Mouse (Mus musculus) left cerebral cortex, postnatal 14 days (tissue): ENCODE measurements around the gene Sdhb. TPM values are rescaled to one million over a fixed set of nuclear protein-coding genes. Genes with fewer than 3 reads are reported as not detected.

Experiments
- DNase-seq, 2 experiments: peaks; one replicate each; pipeline ENCODE4 v3.0.0; 2021 to 2022; ENCODE audit warnings: low spot score in 2 of 2, mixed read lengths in 1 of 2
- intact Hi-C: fragments of 180-260 bp; cut with DNase I; formaldehyde crosslinking; loops from one replicate; pipeline ENCODE4 v1.15.1; 2025
- long read RNA-seq, 2 experiments: library from polyadenylated mRNA; stranded (forward); transcript quantifications; one replicate each; pipeline ENCODE4 v2.0.0; 2021
- total RNA-seq, 2 experiments: library from RNA; stranded (reverse); gene quantifications; 2 replicates each; pipeline ENCODE4 v1.2.3; 2021

The Sdhb gene
- 100 to 1,000 TPM; 196 to 202 TPM for total RNA-seq
- long read RNA-seq, experiment 1, transcript Sdhb-201 (8 exons, 1,142 nt): major isoform, 351 of 391 reads
- long read RNA-seq, experiment 1, partial matches to known transcripts: 5 of 391 reads
- long read RNA-seq, experiment 1, other reads (novel, unspliced or antisense): 34 of 391 reads
- long read RNA-seq, experiment 2, transcript Sdhb-201 (8 exons, 1,142 nt): major isoform, 221 of 258 reads
- long read RNA-seq, experiment 2, partial matches to known transcripts: 6 of 258 reads
- long read RNA-seq, experiment 2, other reads (novel, unspliced or antisense): 30 of 258 reads

- peak; percentile 96 to 97 for DNase-seq
- intact Hi-C loops: no loop called here
Measured at GRCm38 (mm10) chr4:140960781-140961466, at the start of gene Sdhb. Sdhb (plus strand) TSS chr4:140961203.

GRCm38 (mm10) chr4:140911416-140911815, 49.6 kb upstream of the Sdhb start:
- no peak for DNase-seq
- intact Hi-C loops: no loop called here

DNA sequence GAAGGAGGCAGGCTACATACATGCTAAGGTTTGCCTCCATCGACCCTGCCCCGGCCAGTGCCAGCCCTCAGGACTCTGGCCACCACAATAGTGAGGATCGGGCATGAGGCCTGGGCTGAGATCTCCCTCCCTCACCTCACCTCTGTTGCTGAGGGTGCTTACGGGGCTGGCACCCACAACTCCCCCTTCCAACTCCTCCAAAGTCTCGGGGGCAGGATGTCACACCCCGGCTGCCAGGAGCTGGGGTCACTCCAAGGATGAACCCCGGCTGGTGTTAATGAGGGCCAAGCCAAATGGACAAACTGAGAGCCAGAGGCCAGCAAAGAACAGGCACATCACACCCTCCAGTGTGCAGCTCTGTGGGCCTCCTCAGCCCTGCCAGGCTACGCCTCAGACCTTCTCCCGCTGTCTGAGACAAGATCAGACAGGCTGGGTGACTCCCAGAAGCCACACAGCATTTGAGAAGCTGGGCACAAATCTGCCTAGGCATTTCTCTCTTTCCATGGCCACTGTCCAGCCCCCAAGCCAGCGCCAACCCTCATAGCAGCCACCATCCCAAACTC, 48.7 kb upstream of the Sdhb start:
- intact Hi-C loops: no loop called here
- no peak for DNase-seq

DNA sequence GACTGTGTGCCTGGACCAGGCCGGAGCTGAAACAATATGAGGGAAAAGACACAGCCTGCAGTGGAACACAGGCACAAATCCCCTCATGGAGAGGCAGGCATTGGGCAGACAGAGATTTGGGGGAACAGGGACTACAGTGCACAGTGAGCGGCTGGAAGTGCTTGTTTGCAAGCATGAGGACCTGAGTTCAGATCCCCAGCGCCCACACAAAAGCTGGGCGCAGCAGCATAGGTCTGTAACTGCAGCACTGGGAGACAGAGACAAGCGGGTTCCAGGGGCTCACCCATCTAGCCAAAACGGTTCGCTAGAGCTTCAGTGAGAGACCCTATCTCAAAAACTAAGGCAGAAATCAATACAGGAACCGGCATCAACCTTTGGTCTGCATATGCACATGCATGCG, 47.4 kb upstream of the Sdhb start:
- intact Hi-C loops: no loop called here

GRCm38 (mm10) chr4:140914731-140915131, 46.3 kb upstream of the Sdhb start:
- peak in 1 of 2 experiments; percentile 40 for DNase-seq
- intact Hi-C loops: no loop called here

More for the DNA sequence above, 47.4 kb upstream of the Sdhb start:
- no peak for DNase-seq

GRCm38 (mm10) chr4:140915235-140915634, 45.8 kb upstream of the Sdhb start:
- intact Hi-C loops: no loop called here
- DNase-seq: no peak

GRCm38 (mm10) chr4:140916296-140916695, 44.7 kb upstream of the Sdhb start:
- DNase-seq: no peak
- intact Hi-C loops: no loop called here

DNA sequence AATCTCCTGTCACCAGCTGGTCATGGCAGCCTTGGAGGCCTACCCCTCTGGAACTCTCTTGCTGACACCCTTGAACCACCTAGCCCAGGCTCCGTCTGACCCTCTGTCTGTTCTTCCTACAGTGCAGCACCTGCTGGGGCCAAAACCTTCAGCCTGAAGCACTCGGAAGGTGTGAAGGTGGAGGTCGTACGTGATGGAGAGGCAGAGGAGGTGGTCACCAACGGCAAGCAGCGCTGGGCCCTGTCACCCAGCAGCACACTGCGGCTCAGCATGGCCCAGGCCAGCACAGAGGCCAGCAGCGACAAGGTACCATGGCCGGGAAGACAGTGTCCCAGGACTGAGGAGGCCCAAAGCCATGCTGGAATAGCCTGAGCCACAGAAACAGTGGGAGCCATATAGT, 43.6 kb upstream of the Sdhb start:
- DNase-seq: no peak
- intact Hi-C loops: no loop called here

- DNase-seq: no peak
- intact Hi-C loops: no loop called here
Measured at GRCm38 (mm10) chr4:140919974-140920836, 40.8 kb upstream of the Sdhb start.

DNA sequence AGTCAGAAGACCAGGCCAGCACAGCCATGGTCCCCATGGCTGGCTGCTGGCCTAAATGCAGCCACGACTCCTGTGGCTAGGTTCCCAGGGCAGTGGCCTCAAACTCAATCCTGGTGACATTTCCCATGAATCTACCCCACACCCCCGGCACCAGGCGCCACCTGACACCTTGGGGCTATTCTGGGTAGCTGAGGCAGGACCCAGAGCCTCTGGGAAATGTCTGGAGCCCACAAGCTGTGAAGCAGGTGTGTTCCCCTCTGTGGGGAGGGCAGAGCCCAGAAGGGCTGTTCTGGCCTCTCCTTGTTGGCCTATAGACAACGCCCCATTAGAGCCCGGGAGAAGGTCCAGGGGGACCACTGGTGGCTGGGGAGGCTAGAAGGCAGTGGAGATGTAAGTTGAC, 38.5 kb upstream of the Sdhb start:
- DNase-seq: no peak

DNA sequence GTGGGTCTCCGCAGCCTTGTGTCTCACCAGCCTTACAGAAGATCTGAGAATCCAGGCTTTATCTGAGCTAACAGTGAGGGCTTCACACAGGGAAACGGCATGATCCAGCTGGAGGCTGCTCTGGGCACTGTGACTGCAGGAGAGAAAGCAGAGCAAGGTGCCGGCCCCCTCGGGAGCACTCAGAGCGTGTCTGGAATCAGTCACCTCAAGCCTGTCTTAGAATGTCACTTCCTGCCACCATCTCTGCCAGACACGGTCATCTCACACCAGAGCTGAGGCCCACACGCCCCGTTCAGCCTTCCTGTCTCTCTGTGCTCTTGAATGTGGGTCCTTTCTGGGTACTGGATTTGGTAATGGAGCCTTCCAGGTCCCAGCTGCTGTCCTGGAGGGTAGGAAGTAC, 35.4 kb upstream of the Sdhb start:
- intact Hi-C loops: no loop called here
- DNase-seq: no peak

More for the DNA sequence above, 38.5 kb upstream of the Sdhb start:
- intact Hi-C loops: no loop called here

DNA sequence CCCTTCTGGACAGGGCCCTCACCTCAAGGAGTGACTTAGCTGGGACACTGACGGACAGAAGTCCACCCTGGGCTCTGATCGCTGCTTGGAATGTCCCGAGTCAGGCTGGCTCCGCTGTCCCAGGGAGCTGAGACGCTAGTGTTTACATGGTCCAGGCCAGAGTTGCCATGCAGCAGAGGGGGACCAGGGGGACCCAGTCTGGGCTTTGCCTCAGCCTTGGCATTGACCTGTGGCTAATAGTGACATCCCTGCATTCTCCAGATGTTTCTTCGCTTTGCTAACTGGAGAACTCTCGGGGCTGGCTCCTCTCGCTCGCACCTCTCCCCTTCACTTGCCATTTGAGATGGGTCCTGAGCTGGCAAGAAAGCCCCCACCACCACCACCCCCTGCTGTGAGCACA, 32.7 kb upstream of the Sdhb start:
- intact Hi-C loops: no loop called here
- no peak for DNase-seq

DNA sequence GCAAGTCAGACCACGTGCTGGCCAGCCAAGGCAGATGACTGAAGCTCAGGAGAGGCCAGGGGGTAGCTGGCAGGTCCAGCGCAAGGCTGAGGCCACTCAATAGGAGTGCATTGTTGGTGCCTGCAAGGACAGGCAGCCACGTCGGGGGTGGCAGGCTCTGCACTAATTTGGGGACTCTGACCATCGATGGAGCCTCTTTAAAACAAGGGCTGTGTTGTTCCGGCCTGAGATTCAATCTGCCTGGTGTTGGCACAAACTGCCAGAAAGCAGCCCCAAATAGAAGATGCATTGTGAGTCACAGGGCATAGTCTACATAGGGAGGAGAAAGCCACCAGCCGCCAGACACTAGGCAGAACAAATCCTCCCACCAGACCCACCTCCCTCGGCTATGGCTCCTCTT, 31.3 kb upstream of the Sdhb start:
- intact Hi-C loops: no loop called here
- peak; percentile 47 to 77 for DNase-seq

DNA sequence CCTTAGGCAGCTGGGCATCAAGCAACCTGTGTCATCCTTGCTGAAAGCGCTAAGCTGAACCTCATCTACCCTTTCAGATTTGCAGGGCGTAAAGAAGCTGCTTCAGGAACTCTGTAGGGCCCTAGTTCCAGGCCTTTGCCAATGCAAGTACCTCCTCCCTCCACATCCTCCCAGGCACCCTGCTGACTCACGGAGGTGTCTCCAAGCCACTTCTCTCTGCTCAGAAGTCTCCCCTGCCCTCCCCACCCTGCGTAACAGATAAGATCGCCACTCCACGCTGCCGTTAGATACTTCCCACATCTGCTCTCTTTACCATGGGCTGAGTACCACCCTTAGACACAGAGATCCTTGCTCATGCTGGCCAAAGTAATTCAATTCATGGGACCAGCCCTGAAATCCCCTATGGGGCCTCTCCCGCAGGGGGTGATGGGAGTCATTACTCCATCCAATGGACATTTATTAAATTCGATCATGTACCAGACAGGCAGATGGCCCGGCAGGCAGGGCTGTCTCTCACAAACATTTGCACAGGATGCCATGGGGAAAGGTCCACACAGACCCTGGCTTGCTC, 30.0 kb upstream of the Sdhb start:
- intact Hi-C loops: no loop called here
- DNase-seq: no peak

GRCm38 (mm10) chr4:140935643-140936042, 25.4 kb upstream of the Sdhb start:
- no peak for DNase-seq
- intact Hi-C loops: no loop called here

- DNase-seq: no peak
- intact Hi-C loops: no loop called here
Measured at GRCm38 (mm10) chr4:140944356-140944755, 16.6 kb upstream of the Sdhb start.

DNA sequence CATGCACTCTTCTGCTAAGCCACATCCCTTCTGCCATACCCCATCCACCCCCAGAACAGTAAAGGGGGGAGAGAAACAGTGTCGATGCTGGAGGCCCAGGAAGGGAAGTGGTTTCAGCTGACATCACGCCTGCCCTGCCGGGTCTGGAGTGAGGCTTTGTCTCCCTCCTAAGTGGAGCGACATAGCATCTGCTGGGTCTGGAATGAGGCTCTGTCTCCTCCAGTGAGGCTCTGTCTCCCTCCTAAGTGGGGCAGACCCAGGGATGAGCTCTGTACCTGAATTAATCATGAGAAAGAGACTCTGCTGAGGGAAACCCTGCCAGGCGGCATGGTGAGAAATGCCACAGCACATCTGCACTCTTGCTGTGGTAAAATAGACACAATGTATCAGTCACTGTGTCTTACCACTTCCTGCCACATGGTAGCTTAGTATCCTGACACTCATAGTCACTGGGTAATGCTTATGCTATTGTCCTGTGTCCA, 16.0 kb upstream of the Sdhb start:
- intact Hi-C loops: no loop called here
- DNase-seq: no peak

- intact Hi-C loops: no loop called here
Measured at GRCm38 (mm10) chr4:140945571-140945970, 15.4 kb upstream of the Sdhb start.

DNA sequence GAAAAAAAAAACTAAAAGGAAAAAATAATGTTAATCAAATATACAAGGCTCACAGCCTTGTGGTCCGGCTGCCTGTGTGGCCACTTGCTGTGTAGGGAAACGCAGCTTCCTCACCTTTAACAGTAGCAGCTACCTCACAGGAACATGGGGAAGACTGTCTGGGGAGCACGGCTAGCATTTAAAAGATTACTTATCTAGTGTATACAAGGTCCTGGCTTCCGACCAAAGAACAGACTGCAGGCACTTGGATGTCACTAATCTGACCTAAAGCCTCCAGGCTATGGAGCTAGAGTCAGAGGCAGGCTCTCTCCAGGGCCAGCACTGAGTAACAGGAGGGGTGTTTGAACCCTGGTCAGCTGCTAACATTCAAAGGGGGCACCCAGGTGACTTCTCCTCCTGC, 15.0 kb upstream of the Sdhb start:
- intact Hi-C loops: no loop called here
- DNase-seq: no peak

More at GRCm38 (mm10) chr4:140945571-140945970, 15.4 kb upstream of the Sdhb start:
- DNase-seq: no peak
